ENCODE assay signal across 10 mouse cellular contexts in the genomic region with DNA sequence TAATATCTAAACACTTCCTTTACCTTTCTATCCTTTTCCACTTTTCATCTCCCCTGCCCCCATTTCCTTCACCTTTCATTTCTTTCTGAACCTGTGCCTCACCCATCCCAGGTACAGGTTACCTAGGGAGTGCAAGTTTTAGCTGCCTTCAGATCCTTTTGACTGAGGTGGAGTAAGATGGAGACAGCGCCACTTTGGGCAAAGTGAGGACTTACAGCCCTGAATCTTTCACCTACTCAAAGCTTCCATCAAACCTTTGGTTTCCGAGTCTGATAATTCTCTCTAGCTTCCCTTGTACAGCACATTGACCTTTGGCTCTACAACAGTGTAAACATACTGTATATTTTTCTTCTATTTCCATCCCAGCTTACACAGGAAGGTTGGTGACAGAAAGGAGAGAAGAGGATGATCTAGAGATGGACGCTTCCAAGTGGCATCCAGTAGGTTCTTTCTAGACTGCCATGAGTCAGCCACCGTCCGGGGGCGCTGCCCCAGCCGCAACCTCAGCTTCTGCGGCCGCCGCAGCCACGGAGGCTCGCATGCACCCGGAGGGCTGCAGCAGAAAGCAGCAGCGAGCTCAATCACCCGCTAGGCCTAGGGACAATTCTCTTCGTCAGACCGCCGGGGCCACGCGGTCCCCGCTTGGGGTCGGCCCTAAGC. TPM values are rescaled to one million over a fixed set of nuclear protein-coding genes. Genes with fewer than 3 reads are reported as not detected.
DNase-seq lines count a peak whose midpoint lies in the region; ATAC-seq and TF ChIP-seq lines count a peak whose summit lies in the region.
"Had no signal": no experiment of that assay in that cellular context is flagged by ENCODE, and none has a peak within 500 bp of the region (broad histone marks: within the 10 kb centered on the region; RNA-seq: fewer than 3 reads in every experiment).

No protein-coding gene starts in this region.

- peaks cover 0 to 11% of the 10 kb centered on the region in 2 experiments; a peak in 2 of 4 replicates for H3K4me1 ChIP-seq in heart, embryonic 14.5 days (ENCODE audit: control insufficient read depth in 2 of 2, insufficient read depth in 2 of 2, low read length in 2 of 2)
- H3K4me1 ChIP-seq in ES-E14 (ENCODE audit: control insufficient read depth in 2 of 2, insufficient read depth in 2 of 2, low read length in 2 of 2, poor library complexity in 1 of 2): peaks cover 0 to 3% of the 10 kb centered on the region in 2 experiments; a peak in 2 of 4 replicates
- H3K4me1 ChIP-seq in embryonic facial prominence, embryonic 13.5 days: peaks cover 27% of the 10 kb centered on the region
- no peaks in the 10 kb centered on the region for H3K4me1 ChIP-seq in olfactory bulb, adult 2 months (ENCODE audit: control insufficient read depth, insufficient read depth, low read length)

- no peak overlapping the region for H3K27ac ChIP-seq in heart, embryonic 14.5 days (replicated peaks in 1 of 2; ENCODE audit: control insufficient read depth in 1 of 2, insufficient read depth in 1 of 2, low read depth in 2 of 2, low read length in 2 of 2)
- no peak overlapping the region for H3K27ac ChIP-seq in ES-E14 (ENCODE audit: insufficient read depth, low read depth, low read length, poor library complexity, severe bottlenecking)
- H3K27ac ChIP-seq in embryonic facial prominence, embryonic 13.5 days: no peak overlapping the region
- peak overlapping the region; percentile 74 for H3K27ac ChIP-seq in olfactory bulb, adult 2 months (ENCODE audit: insufficient read depth, low read depth, low read length)

- in situ Hi-C loops in ES-E14 (cut with MboI; ENCODE audit: low sequenced_read_pairs in 2 of 2, unreplicated experiment in 2 of 2): no loop called here

- DNase-seq in heart, adult 9 months (ENCODE audit: low spot score in 2 of 2): no peak
- peak; percentile 38 for DNase-seq in ES-E14 (ENCODE audit: low read depth, low spot score)
- DNase-seq in left cerebral cortex, postnatal 25 days (ENCODE audit: low spot score in 2 of 2): peak; percentile 45 to 72
- DNase-seq in thymus, postnatal 36 days: no peak
- no peak for DNase-seq in T-cell, adult 2 months (ENCODE audit: low spot score)

- peaks cover 70% of the 10 kb centered on the region for H3K27me3 ChIP-seq in heart, embryonic 14.5 days (ENCODE audit: control insufficient read depth, insufficient read depth, low read length)
- peaks cover 70% of the 10 kb centered on the region for H3K27me3 ChIP-seq in embryonic facial prominence, embryonic 13.5 days
- H3K27me3 ChIP-seq: CH12.LX had no signal

- no peak for TF ChIP-seq POLR2A in olfactory bulb, adult 2 months (IDR thresholded peaks at IDR 0.05; ENCODE audit: insufficient read depth, low read depth, low read length)

- H3K36me3 ChIP-seq in heart, embryonic 14.5 days (ENCODE audit: control insufficient read depth, insufficient read depth, low read length): no peaks in the 10 kb centered on the region
- H3K36me3 ChIP-seq in ES-E14 (ENCODE audit: control insufficient read depth, insufficient read depth, low read length, poor library complexity, severe bottlenecking): no peaks in the 10 kb centered on the region
- no peaks in the 10 kb centered on the region for H3K36me3 ChIP-seq in embryonic facial prominence, embryonic 13.5 days

- no peak for TF ChIP-seq CTCF in olfactory bulb, adult 2 months (IDR thresholded peaks at IDR 0.05; ENCODE audit: insufficient read depth, low read depth, low read length)

- H3K9me3 ChIP-seq in heart, embryonic 14.5 days (ENCODE audit: control insufficient read depth, low read length): no peaks in the 10 kb centered on the region
- H3K9me3 ChIP-seq in ES-E14 (ENCODE audit: control insufficient read depth, insufficient read depth, low read depth, low read length): no peaks in the 10 kb centered on the region
- no peaks in the 10 kb centered on the region for H3K9me3 ChIP-seq in embryonic facial prominence, embryonic 13.5 days

- H3K4me3 ChIP-seq in heart, embryonic 14.5 days (ENCODE audit: control insufficient read depth in 1 of 2, insufficient read depth in 1 of 2, low read depth in 1 of 2, low read length in 2 of 2): peak overlapping the region; percentile 47 to 51
- peak overlapping the region; percentile 71 to 94 for H3K4me3 ChIP-seq in ES-E14 (ENCODE audit: insufficient read depth in 1 of 2, low read depth in 1 of 2, low read length in 2 of 2, poor library complexity in 1 of 2, severe bottlenecking in 1 of 2)
- peak overlapping the region; percentile 61 for H3K4me3 ChIP-seq in embryonic facial prominence, embryonic 13.5 days
- peak overlapping the region; percentile 94 for H3K4me3 ChIP-seq in olfactory bulb, adult 2 months (ENCODE audit: insufficient read depth, low read depth, low read length)

- no peak overlapping the region for H3K9ac ChIP-seq in heart, embryonic 14.5 days (ENCODE audit: low read length)
- peak overlapping the region; percentile 23; the same call in 1 of the 2 replicates for H3K9ac ChIP-seq in ES-E14 (ENCODE audit: insufficient read depth, low read depth, low read length, poor library complexity, severe bottlenecking)
- no peak overlapping the region for H3K9ac ChIP-seq in embryonic facial prominence, embryonic 13.5 days

- peak overlapping the region; percentile 93 for H3K4me2 ChIP-seq in heart, embryonic 14.5 days (ENCODE audit: low read length)
- H3K4me2 ChIP-seq in embryonic facial prominence, embryonic 13.5 days: peak overlapping the region; percentile 99

- WGBS in heart, embryonic 14.5 days: 1% methylated on average over 22 of the region's 22 CpGs
- 1% methylated on average over 22 of the region's 22 CpGs for WGBS in embryonic facial prominence, embryonic 13.5 days
- 1% methylated on average over 22 of the region's 22 CpGs for WGBS in olfactory bulb, adult 2 months

- ATAC-seq in heart, embryonic 14.5 days (ENCODE audit: insufficient number of reproducible peaks, insufficient read depth, low FRiP score, low read depth): no peak
- ATAC-seq in embryonic facial prominence, embryonic 13.5 days (ENCODE audit: insufficient number of reproducible peaks, insufficient read depth, low FRiP score, low TSS enrichment, low read depth): no peak

- intact Hi-C loops in left cerebral cortex, postnatal 25 days (cut with DNase I): loop anchor here (2.0 kb wide), 2 partner anchors 30 to 166 kb away; a partner anchor contains a TSS

TF ChIP-seq in ES-E14, 5 proteins besides CTCF, POLR2A, EP300 and RAD21:
- TF ChIP-seq HCFC1 (IDR thresholded peaks at IDR 0.05; ENCODE audit: borderline replicate concordance, insufficient read depth, low read length): 0 out of 2 replicates have a peak, but pooled peaks have one; percentile 18
- TF ChIP-seq ZNF384 (IDR thresholded peaks at IDR 0.05; ENCODE audit: low read depth, low read length): no peak
- TF ChIP-seq CHD2 (IDR thresholded peaks at IDR 0.05; ENCODE audit: low read depth, low read length): no peak
- no peak for TF ChIP-seq ZC3H11A (IDR thresholded peaks at IDR 0.05; ENCODE audit: borderline replicate concordance, low read depth, low read length)
- no peak for TF ChIP-seq MAFK (IDR thresholded peaks at IDR 0.05; ENCODE audit: insufficient read depth, low read depth, low read length)

RNA-seq across cellular contexts. Expression of a gene that starts 2.7 kb away (rescaled TPM):
- 0.32 and 0.55 TPM in 2 replicates for polyA plus RNA-seq in heart, embryonic 14.5 days (2014; fragmentation: Nextera tagmentation; extraction: Ambion mirVana)
- total RNA-seq in ES-E14 (2012; rRNA removed): 11.6 and 13.3 TPM in 2 replicates
- 3.8 and 9.0 TPM in 2 replicates for polyA plus RNA-seq in embryonic facial prominence, embryonic 13.5 days (2015; fragmentation: Nextera tagmentation; extraction: Ambion mirVana)
- 100 to 1,000 TPM; 157 to 166 TPM for total RNA-seq in left cerebral cortex, postnatal 25 days (2021)
- not detected in 2 replicates for polyA plus RNA-seq in olfactory bulb, adult 2 months (2012; ENCODE audit: insufficient read depth, insufficient read length, low replicate concordance, missing spikeins)
- total RNA-seq: CH12.LX had no signal

RNA-seq across cellular contexts. Expression of a gene that starts 52.4 kb away (rescaled TPM):
- polyA plus RNA-seq in heart, embryonic 14.5 days (2014; fragmentation: Nextera tagmentation; extraction: Ambion mirVana): not detected in 2 replicates
- total RNA-seq in ES-E14 (2012; rRNA removed): 0.40 and 0.74 TPM in 2 replicates
- 0.98 and 2.1 TPM in 2 replicates for polyA plus RNA-seq in embryonic facial prominence, embryonic 13.5 days (2015; fragmentation: Nextera tagmentation; extraction: Ambion mirVana)
- total RNA-seq in left cerebral cortex, postnatal 25 days (2021): 10 to 100 TPM; 23.8 to 31.2 TPM
- not detected in 2 replicates for polyA plus RNA-seq in olfactory bulb, adult 2 months (2012; ENCODE audit: insufficient read depth, insufficient read length, low replicate concordance, missing spikeins)
- total RNA-seq: CH12.LX had no signal
- polyA plus RNA-seq: gonadal fat pad, adult 2 months had no signal

Comparison
In these comparisons a context has a peak if more than half of its experiments do, and no peak if none do; other contexts are left out.
1. DNase-seq: peak in ES-E14 (single experiment) and left cerebral cortex, postnatal 25 days (2 of 2); none in heart, adult 9 months (0 of 2), thymus, postnatal 36 days (0 of 2) and T-cell, adult 2 months (single experiment).
2. Peak in every context shown above with its lines, with median percentiles within 50 percentile points of each other: H3K4me3 ChIP-seq.